Mouse (Mus musculus) hindbrain, embryonic 11.5 days (tissue): ENCODE results near the gene Klf14. TPM values are rescaled to one million over a fixed set of nuclear protein-coding genes. Genes with fewer than 3 reads are reported as not detected.

Source experiments
- polyA plus RNA-seq: library from polyadenylated mRNA; unstranded; fragments of >200 nt; fragmentation: Nextera tagmentation; extraction: Ambion mirVana; gene quantifications from 2 replicates; pipeline ENCODE4 v1.2.1, GENCODE M21; 2014

Gene Klf14
- polyA plus RNA-seq, 1 experiment from 2014 or later = 0.45 TPM

Other genes starting within 250 kb of the Klf14 start
- gene Mest, start 235.5 kb downstream of the Klf14 start, polyA plus RNA-seq = 1,131 and 1,227 TPM in 2 replicates
- 40.9 and 45.3 TPM in 2 replicates for gene Copg2, start 62.3 kb downstream of the Klf14 start, polyA plus RNA-seq
- 0.27 TPM in 1 of 2 replicates, not detected in the other for gene Tsga13, start 43.5 kb downstream of the Klf14 start, polyA plus RNA-seq